Mouse (Mus musculus): ENCODE results near the gene Ednra.

- TF ChIP-seq POLR2A (IDR thresholded peaks at IDR 0.05; ENCODE audit: low read depth, low read length) (no peak), CTCF (conservative IDR thresholded peaks at IDR 0.05; ENCODE audit: insufficient read depth, insufficient read length, low read depth, low read length) (no peak)
Measured at GRCm38 (mm10) chr8:77640093-77640839, 84.0 kb downstream of the Ednra start.

All from kidney, adult 2 months (tissue).